Mouse (Mus musculus) gastrocnemius, postnatal 14 days (tissue): ENCODE data around the gene Rasl11b. TPM values are rescaled to one million over a fixed set of nuclear protein-coding genes. Genes with fewer than 3 reads are reported as not detected.

Experiments
- DNase-seq: peaks from one replicate; pipeline ENCODE4 v3.0.0; 2021; ENCODE audit warnings: mixed read lengths
- intact Hi-C: fragments of 180-260 bp; cut with DNase I; formaldehyde crosslinking; loops from one replicate; pipeline ENCODE4 v1.15.1; 2025; ENCODE audit warnings: low total_unique reads
- total RNA-seq, 2 experiments: library from RNA; stranded (reverse); gene quantifications; 2 replicates each; pipeline ENCODE4 v1.2.3; 2021

The Rasl11b gene
- total RNA-seq, 2 experiments from 2014 or later, result 4.1 to 5.3 TPM

GRCm38 (mm10) chr5:74205509-74205908 lies 10.4 kb downstream of the Rasl11b start:
- no peak for DNase-seq
- intact Hi-C loops, result no loop called here

- no peak for DNase-seq
- intact Hi-C loops, result no loop called here
Measured at GRCm38 (mm10) chr5:74206038-74206437, 11.0 kb downstream of the Rasl11b start.

GRCm38 (mm10) chr5:74206649-74207048 lies 11.6 kb downstream of the Rasl11b start:
- intact Hi-C loops, result no loop called here
- DNase-seq, result no peak

- intact Hi-C loops, result no loop called here
- DNase-seq, result no peak
Measured at GRCm38 (mm10) chr5:74207209-74207608, 12.1 kb downstream of the Rasl11b start.

GRCm38 (mm10) chr5:74208438-74208837 lies 13.4 kb downstream of the Rasl11b start:
- intact Hi-C loops, result no loop called here
- no peak for DNase-seq

GRCm38 (mm10) chr5:74209640-74210039 lies 14.6 kb downstream of the Rasl11b start:
- intact Hi-C loops, result no loop called here
- DNase-seq, result no peak

GRCm38 (mm10) chr5:74211346-74211745 lies 16.3 kb downstream of the Rasl11b start:
- no peak for DNase-seq
- intact Hi-C loops, result no loop called here

GRCm38 (mm10) chr5:74214501-74215110 lies 19.5 kb downstream of the Rasl11b start:
- DNase-seq, result no peak
- intact Hi-C loops, result no loop called here

GRCm38 (mm10) chr5:74215125-74215524 lies 20.0 kb downstream of the Rasl11b start:
- DNase-seq, result no peak
- intact Hi-C loops, result no loop called here

GRCm38 (mm10) chr5:74218524-74218923 lies 23.4 kb downstream of the Rasl11b start:
- intact Hi-C loops, result no loop called here
- DNase-seq, result no peak

GRCm38 (mm10) chr5:74222626-74223025 lies 27.5 kb downstream of the Rasl11b start:
- DNase-seq, result no peak
- intact Hi-C loops, result no loop called here

- no peak for DNase-seq
- intact Hi-C loops, result no loop called here
Measured at GRCm38 (mm10) chr5:74224480-74224879, 29.4 kb downstream of the Rasl11b start.

- DNase-seq, result no peak
- intact Hi-C loops, result no loop called here
Measured at GRCm38 (mm10) chr5:74226183-74226582, 31.1 kb downstream of the Rasl11b start.

GRCm38 (mm10) chr5:74227352-74227751 lies 32.3 kb downstream of the Rasl11b start:
- intact Hi-C loops, result no loop called here
- DNase-seq, result no peak

- no peak for DNase-seq
- intact Hi-C loops, result no loop called here
Measured at GRCm38 (mm10) chr5:74228938-74229337, 33.9 kb downstream of the Rasl11b start.

- intact Hi-C loops, result no loop called here
- DNase-seq, result no peak
Measured at GRCm38 (mm10) chr5:74229775-74230413, 34.8 kb downstream of the Rasl11b start.

- no peak for DNase-seq
- intact Hi-C loops, result no loop called here
Measured at GRCm38 (mm10) chr5:74230525-74230924, 35.4 kb downstream of the Rasl11b start.

GRCm38 (mm10) chr5:74233808-74234207 lies 38.7 kb downstream of the Rasl11b start:
- DNase-seq, result no peak
- intact Hi-C loops, result no loop called here

- intact Hi-C loops, result no loop called here
Measured at GRCm38 (mm10) chr5:74239369-74239768, 44.3 kb downstream of the Rasl11b start.

GRCm38 (mm10) chr5:74240298-74240697 lies 45.2 kb downstream of the Rasl11b start:
- no peak for DNase-seq
- intact Hi-C loops, result no loop called here

More at GRCm38 (mm10) chr5:74239369-74239768, 44.3 kb downstream of the Rasl11b start:
- no peak for DNase-seq

- intact Hi-C loops, result no loop called here
- no peak for DNase-seq
Measured at GRCm38 (mm10) chr5:74240926-74241680, 46.0 kb downstream of the Rasl11b start.
